Mouse (Mus musculus): ENCODE data around the gene Cavin1.

DNA sequence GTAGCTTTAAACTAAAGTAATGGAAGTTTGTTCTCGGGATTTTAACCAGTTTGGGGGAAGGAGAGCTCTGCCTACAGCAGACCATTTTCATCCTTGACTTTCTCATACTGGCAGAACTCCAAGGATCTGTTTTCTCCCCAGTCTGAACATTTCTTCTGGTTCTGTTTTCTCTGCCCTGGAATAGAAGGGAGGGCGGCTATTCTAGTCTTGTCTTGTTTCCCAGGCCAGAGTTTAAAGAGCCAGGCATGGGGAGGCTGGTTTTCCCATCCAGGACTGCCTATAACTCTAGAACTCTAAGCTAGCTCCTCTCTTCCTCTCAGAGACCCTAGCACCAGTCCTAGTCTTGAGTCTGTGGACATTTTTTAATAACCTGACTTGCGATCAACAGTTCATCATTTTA is 10.9 kb downstream of the Cavin1 start:
- TF ChIP-seq CTCF (IDR thresholded peaks at IDR 0.05; ENCODE audit: extremely low read depth, insufficient read length, insufficient replicate concordance, low read depth, low read length), result no peak
- no peak for TF ChIP-seq POLR2A (IDR thresholded peaks at IDR 0.05; ENCODE audit: low read depth, low read length)
